Mouse (Mus musculus): Measurements from ENCODE around the gene Slc22a2.
A peak's percentile ranks its signal among the peaks of the same experiment; 100 is the strongest.
"Not testable (repeated sequence)": the region's sequence is repeated elsewhere in the genome, so short reads cannot be mapped to it uniquely, and the experiment has no call there.

The Slc22a2 gene

DNA sequence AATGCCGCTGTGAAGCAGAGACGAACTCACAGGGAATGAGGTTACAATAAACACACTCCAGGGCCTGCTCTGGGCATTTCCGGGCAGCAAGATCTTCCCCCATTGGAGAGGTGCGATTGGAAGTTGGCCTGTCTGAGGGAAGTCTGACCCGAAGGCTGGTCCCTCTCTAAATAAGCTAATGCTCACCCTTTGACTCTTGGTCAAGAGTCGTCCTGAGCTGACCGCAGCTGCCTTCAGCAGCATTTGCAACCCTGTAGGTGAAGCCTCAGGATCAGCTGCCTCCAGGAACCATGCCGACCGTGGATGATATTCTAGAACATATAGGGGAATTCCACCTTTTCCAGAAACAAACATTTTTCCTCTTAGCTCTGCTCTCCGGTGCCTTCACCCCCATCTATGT is at the start of gene Slc22a2:
Gene Slc22a2 (plus strand): TSS at position 142 of the 400 bp plus-strand sequence.
- peak; percentile 56 for DNase-seq

DNA sequence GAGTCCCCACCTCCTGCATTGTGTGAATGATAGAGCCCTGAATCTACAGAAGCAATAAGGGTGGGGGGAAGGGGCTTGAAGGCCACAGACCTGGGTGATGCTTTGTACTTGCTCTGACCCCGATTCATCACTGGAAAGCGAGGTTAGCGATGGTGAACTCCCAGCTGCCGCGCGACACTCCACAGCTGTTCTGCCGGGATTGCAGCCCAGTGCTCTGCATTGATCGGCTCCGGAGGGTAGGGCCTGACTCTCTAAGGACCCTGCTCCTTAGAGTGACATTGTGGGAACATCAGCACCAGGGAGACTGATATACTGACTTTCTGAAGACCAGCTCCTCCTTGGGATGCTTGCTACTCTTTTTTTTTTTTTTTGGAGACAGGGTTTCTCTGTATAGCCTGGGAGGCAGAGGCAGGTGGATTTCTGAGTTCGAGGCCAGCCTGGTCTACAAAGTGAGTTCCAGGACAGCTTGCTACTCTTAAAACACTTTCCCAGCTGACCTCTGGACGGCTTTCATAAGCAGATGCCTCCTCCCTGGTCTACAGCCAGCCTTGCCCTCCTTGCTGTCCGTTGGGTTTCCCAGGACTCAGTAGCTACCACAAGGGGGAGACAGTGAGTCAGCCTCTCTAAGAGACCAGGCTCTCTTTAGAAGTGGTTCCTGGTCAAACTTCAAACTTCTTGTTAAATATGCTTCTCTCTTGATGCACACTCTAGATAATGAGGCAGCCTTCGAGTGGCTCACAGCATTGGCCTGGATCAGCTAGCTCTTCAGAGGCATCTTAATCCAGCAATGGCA is 49.4 kb upstream of the Slc22a2 start:
- DNase-seq = peak; percentile 76

DNA sequence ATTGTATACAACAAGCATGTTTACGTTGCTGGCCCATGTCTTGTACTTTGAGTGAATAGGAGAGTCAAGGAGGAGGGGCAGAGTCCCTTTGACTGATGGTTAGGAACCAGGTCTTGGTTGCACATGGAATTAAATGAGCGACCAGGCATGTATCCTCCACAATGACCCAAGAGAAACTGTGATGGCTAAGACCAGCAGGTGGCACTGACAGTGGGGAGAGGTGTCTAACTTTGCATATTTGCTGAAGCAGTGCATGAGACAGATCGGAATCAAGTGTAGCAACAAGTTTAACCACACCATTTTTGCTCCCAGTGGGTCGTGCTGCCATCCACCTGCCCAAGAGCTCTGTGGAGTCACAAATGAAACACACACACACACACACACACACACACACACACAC is 21.7 kb upstream of the Slc22a2 start:
- DNase-seq = no peak

DNA sequence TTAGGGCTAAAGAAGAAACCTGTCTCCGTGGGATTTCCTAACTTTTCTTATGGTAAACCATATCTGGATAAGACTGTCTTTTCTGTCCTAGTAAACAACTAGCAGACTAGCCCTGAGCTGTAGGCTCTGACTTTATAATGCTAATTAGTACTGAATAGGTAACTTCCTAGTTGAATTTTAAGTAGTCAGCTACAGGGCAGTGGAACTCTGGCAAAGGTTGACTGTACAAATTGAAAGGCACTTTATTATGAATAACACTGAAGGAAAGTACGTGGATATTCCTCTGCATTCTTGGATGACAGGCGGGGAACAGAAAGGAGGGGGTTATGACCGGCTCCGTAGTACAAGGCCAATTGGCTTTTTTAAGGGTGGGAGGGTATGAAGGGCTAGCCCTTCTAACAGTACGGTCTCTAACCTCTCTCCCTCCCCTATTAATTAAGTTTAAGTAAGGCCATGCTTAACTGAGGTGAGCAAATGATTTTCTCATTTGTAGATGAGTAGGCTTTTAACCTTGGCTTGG is 19.4 kb upstream of the Slc22a2 start:
- not testable (repeated sequence) for DNase-seq

DNA sequence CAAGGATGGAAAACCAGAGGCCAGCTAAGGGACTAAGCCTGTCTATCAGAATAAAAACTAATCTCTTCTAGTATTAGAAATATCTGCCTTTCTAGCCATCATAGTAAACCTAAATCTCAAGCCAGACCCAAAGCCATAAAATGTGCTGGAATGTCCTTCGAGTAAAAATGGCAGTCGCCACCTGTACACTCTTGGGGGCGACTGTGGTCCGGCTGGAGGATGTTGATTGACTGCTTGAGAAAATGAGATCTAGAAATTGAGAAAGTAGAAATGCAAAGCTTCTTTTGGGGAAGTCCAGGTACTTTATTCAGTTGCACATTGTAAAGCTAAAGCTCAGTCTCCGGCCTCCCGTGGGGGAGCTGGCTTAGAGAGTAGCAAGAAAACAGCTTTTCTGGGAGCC is 18.5 kb upstream of the Slc22a2 start:
- no peak for DNase-seq

- no peak for DNase-seq
These were observed 12.6 kb upstream of the Slc22a2 start for GRCm38 (mm10) chr17:12571316-12571715.

GRCm38 (mm10) chr17:12571924-12572463 is 11.9 kb upstream of the Slc22a2 start:
- DNase-seq = no peak

DNA sequence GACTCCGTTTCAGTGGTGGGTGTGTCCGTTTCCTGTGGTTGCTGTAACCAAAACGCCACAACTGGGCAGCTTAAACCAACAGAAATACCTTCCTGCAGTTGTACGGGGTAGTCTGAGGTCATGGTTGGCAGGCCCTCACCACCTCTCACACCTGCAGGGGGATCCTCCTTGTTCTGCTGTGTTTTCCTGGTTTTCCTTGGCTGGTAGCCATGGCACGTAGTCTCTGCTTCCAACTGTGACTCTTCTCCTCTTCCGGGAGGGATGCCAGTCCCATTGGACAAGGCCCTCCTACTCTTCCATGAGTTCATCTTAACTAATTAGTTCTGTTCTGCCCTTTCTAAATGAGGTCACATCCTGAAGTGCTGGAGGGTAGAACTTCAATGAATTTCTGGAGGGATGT is 8.5 kb upstream of the Slc22a2 start:
- peak; percentile 42 for DNase-seq

DNA sequence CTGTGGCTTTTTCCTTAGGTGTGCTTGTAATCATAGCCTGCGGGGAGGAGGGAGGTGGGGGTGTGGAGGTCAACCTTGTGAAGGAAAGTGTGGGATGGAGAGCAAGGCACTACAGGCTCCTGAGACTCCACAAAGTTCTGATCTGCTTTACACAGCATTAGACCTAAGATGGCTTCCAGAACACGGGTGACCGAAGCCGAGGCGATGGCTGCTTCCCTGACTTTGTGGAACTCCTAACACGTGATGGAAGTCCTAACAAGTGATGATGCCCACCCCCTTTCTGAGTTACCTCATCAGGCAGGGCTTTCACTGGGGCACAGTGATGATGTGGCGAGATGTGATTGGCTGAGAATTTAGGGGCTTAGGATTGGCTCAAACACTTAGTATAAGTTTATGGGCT is 6.8 kb upstream of the Slc22a2 start:
- no peak for DNase-seq

GRCm38 (mm10) chr17:12585366-12585765 is 1.4 kb downstream of the Slc22a2 start:
- peak; percentile 42 for DNase-seq

GRCm38 (mm10) chr17:12586966-12587365 is 3.0 kb downstream of the Slc22a2 start:
- DNase-seq = peak; percentile 21

DNA sequence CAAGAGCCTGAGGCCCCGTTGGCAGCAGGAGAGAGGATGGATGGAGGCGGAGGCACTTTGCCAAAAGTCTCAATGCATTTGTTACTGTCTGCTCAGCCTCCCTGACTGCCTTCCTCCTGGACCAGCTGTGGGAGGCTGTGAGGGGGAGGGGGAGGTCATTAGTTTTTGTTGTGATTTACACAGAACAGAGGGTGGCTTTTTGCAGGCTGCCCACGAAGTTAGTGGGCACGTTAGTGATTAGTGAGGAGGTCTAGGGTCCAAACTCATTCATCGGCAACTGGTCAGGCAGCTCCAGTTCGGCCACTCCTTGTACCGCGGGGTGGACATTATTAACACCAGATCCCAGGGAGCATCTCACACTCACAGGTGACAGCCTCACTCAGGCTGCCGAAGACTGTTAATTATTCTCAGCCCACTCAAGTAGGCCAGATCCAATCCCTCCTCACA is 4.9 kb downstream of the Slc22a2 start:
- peak; percentile 32 for DNase-seq

GRCm38 (mm10) chr17:12590911-12591625 is 7.1 kb downstream of the Slc22a2 start:
- no peak for DNase-seq

GRCm38 (mm10) chr17:12595846-12596515 is 12.0 kb downstream of the Slc22a2 start:
- no peak for DNase-seq

DNA sequence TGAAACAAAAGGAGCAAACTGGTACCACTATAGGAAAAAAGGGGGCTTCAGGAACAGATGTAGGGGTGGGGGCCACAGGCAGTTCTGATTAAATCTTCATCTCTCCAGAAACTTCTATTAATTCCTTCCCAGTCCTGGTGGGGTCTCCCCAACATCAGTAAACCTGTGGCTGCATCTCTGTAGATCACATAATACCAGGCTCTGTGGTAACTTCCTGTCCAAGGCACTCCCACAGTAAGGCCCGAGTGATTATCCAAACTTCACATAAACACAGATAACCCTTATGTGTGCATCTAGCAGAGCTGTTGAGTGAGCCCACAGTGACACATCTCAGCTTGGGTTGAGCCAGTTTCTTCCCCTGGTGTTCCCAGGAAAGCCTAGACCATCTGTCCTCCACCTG is 22.7 kb downstream of the Slc22a2 start:
- DNase-seq = no peak

GRCm38 (mm10) chr17:12607202-12607601 is 23.3 kb downstream of the Slc22a2 start:
- DNase-seq = peak; percentile 30

DNA sequence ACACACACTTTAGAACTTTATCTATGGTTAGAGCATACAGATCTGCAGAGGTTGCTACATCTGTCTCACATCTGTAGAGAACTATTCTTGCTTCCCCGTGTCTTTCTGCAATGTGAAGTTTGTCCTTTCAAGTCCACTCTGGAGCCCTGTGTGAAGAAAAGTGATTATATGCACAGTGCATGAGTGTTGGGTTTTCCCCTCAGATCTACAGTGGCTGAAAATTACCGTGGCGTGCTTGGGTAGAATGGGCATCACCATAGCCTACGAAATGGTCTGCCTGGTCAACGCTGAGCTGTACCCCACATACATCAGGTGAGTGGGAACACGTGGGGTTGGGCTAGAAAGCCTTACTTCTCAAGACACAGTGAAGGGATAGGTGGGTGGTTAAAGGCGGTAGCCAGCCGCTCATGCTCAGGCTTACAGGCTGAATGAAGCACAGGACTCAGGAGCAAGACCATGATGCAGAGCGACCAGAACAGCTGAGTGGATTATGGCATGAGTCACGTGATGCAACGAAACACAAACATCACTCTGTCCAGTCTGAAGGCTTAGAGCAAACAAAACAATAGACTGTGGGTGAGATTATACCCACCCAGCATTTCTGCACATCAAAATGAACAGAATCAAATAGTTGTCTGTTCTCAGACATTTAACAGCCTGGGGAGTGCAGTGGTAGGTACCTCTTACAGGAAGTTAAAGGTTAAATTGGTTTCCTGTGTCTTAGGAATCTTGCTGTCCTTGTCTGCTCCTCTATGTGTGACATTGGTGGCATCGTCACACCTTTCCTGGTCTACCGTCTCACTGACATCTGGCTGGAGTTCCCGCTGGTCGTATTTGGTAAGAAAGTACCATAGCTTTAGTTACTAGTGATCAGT is 30.8 kb downstream of the Slc22a2 start:
- no peak for DNase-seq

- DNase-seq = no peak
These were observed 31.5 kb downstream of the Slc22a2 start for GRCm38 (mm10) chr17:12615429-12615828.

GRCm38 (mm10) chr17:12619641-12620040 is 35.7 kb downstream of the Slc22a2 start:
- no peak for DNase-seq

GRCm38 (mm10) chr17:12627983-12628382 is 44.1 kb downstream of the Slc22a2 start:
- no peak for DNase-seq

- peak; percentile 34 for DNase-seq
These were observed 47.2 kb downstream of the Slc22a2 start for GRCm38 (mm10) chr17:12630976-12631730.
